Mouse (Mus musculus) kidney, adult 8-10 months (tissue): ENCODE data around the gene Ufc1.

Experiments used
- DNase-seq, 2 experiments: peaks; one replicate each; pipeline ENCODE4 v3.0.0; 2022

Ufc1 gene

DNA sequence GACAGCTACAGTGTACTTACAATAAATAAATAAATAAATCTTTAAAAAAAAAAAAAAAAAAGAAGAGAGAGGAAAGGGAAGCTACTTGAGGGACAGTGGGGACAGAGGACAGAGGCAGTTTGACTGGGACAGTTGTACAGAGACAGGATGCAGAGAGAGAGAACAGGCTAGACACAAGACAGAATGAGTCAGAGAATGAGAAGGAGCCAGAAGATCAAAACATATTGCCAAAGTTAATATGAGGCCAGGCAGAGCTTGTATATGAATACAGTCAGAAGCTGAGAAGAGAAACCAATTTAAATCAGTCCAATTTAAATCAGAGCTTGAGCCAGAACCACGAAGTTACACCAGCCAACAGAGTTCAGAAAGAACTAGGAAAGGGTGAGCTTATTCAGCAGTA lies 26.5 kb downstream of the Ufc1 start:
- DNase-seq: no peak

DNA sequence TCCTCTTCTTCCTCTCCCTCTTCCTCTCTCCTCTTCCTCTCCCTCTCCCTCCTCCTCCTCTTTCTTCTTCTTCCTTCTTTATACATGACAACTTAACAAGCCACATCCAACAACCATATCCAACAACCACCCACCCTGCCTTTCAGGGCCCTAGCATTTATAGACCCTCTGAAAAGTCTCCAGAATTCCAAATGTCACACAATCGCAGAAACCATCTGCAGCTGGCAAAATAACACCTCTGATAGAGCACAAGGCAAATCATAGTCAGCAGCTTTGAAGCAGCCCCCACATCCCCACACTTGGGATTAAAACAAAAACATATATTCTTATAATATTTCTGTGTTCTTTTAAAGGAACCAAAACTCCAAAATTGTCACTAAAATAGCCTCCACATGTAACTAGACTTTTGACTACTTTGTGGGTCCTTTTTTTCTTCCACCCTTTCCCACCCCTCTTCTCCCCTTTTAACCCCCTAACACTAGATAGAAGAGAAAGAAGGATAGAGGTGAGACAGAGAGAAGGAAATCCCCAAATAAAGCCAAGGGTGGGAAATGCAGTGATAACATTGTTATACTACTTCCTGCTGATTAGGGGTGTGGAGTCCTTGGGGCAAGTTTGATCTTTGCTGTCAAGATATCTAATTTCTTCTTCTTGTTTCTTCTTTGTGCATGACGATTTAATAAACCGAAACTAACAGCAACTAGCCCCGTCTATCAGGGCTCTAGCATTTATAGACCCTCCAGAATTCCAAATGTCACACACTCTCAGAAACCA lies 28.7 kb downstream of the Ufc1 start:
- no peak for DNase-seq

DNA sequence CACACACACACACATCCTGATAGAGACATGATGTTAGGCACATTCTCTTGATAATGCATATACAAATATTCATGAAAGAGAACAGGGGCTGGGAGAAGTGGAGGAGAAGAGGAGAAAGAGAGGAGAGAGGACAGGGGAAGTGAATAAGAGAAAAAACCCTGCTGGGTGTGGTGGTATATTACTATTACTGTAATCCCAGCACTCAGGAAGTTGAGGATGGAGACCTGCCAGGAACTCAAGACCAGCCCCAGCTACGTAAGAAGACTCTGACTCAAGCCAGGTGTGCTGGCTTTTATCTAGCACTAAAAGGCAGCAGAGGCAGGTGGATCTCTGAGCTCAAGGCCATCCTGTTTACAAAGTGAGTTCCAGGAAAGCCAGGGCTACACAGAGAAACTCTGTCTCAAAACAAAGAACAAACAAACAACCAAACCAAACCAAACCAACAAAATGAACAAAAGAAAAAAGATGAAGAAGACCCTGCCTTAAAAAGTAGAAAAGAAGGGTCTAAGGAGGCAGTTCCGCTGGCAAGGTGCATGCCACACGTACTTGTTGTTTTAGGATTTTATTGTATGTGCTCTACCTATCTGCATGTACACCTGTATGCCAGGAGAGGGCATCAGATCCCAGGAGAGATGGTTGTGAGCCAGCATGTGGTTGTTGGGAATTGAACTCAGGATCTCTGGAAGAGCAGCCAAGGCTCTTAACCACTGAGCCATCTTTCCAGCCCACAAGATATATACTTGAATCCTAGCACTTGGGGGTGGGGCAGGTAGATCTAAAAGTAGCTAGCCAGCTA lies 31.0 kb downstream of the Ufc1 start:
- no peak for DNase-seq

DNA sequence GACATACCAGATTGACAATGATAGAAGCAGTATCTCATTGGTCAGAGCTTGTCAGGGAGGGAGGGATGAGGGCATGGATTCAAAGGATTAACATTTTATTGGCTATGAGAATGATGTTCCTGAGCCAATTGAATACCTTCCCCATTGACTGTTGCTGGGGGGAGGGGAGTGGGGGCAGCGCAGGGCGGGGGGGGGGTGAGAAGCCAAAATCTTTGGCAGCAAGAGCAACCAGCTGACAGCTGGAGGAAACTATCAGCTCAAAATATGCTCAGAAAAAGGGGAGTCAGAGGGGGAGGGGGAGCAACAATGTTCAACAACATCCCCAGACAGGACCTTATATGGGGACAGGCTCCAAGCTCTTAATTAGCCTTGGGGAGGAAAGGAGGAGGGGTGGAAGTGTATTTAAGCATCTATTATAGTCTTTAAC lies 31.6 kb downstream of the Ufc1 start:
- peak in 1 of 2 experiments; percentile 49 for DNase-seq

- DNase-seq: peak in 1 of 2 experiments; percentile 62
These were observed 32.2 kb downstream of the Ufc1 start for GRCm38 (mm10) chr1:171262594-171263130.

DNA sequence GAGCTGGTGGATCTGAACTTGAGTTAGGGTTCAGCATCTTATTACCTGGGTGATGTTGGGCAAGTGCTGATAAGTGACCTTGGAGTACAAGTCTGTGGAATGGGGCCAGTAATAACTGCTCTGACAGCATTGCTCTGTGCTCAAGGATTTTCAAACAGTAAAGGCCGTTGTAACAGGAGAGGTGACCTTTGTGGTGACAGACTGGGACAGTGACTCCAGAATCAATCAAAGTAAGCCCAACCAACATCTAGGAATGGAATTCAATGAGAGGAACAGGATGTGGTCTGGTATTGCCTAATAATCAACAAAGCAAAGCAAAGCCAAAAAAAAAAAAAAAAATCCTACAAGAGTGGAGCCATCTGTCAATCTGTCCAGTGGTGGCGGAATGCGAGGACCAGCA lies 34.5 kb downstream of the Ufc1 start:
- no peak for DNase-seq

GRCm38 (mm10) chr1:171258921-171259320 lies 35.9 kb downstream of the Ufc1 start:
- no peak for DNase-seq

- no peak for DNase-seq
These were observed 37.0 kb downstream of the Ufc1 start for GRCm38 (mm10) chr1:171257781-171258180.

GRCm38 (mm10) chr1:171256937-171257548 lies 37.8 kb downstream of the Ufc1 start:
- DNase-seq: peak; percentile 50 to 70

DNA sequence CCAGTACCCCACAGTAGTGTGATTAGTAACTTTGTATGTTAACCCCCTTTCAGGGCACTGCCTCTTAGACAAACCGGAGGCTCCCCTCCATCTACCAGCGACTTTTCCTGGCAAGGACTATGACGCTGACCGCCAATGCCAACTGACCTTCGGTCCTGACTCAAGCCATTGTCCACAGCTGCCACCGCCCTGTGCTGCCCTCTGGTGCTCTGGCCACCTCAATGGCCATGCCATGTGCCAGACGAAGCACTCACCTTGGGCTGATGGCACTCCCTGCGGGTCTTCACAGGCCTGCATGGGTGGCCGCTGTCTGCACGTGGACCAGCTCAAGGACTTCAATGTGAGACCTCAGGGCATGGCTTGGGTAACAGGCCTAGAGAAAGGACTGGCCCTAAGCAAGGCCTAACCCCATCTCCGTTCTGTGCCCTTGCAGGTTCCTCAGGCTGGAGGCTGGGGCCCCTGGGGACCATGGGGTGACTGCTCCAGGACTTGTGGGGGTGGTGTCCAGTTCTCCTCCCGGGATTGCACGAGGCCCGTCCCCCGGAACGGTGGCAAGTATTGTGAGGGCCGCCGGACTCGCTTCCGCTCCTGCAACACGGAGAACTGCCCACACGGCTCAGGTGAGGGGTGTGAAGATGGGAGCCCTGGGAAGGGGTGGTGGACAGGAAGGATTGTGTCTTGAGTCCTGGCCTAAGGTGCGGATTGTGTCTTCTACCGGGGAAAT lies 38.6 kb downstream of the Ufc1 start:
- peak; percentile 57 to 76 for DNase-seq

DNA sequence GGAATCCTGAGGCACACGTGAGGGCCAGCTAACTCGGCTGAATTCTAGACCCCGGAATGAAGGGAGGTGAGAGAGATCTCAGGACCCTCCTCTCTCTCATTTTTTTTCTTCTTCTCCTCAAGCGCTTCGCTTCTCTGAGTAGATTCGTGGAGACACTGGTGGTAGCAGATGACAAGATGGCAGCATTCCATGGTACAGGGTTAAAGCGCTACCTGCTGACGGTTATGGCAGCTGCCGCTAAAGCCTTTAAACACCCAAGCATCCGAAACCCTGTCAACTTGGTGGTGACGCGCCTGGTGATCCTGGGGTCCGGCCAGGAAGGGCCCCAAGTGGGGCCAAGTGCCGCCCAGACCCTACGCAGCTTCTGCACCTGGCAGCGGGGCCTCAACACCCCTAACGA lies 42.4 kb downstream of the Ufc1 start:
- no peak for DNase-seq

- DNase-seq: no peak
These were observed 43.1 kb downstream of the Ufc1 start for GRCm38 (mm10) chr1:171251594-171252324.

DNA sequence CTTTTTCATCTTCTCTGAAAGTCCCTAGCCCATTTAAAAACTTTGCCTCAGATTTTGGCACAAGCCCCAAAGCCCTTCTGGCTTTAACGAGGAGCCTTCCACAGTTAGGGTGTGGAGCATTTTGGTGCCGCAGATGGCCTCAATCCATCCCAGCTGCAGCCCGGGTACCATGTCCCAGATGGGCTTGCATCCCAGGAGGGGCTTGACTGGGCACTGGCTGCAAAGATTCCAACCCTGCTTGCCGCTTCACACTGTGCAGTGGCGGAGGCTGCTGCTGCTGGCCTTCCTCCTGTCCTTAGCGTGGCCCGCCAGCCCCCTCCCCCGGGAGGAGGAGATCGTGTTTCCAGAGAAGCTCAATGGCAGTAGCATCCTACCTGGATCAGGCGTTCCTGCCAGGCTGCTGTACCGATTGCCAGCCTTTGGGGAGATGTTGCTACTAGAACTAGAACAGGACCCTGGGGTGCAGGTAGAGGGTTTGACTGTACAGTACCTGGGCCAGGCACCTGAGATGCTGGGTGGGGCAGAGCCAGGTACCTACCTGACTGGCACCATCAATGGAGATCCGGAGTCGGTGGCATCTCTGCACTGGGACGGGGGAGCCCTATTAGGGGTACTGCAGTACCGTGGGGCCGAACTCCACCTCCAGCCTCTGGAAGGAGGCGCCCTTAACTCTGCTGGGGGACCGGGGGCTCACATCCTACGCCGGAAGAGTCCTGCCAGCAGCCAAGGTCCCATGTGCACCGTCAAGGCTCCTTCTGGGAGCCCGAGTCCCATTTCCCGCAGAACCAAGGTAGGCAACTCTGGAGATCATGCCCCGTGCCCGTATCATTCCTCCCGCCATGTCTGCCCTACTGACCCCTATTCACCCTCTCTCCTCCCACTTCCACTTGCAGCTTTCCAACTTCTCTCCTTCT lies 43.9 kb downstream of the Ufc1 start, which contains the start of gene Ndufs2:
TSS of gene Ndufs2 (minus strand) at position 709 of the 914 bp plus-strand sequence.
- DNase-seq: no peak

- DNase-seq: no peak
These were observed 44.8 kb downstream of the Ufc1 start, which contains the start of gene Adamts4 for GRCm38 (mm10) chr1:171249913-171250600. Gene Adamts4, plus strand, starts transcription at chr1:171250421.

GRCm38 (mm10) chr1:171248386-171249226 lies 46.2 kb downstream of the Ufc1 start:
- no peak for DNase-seq

DNA sequence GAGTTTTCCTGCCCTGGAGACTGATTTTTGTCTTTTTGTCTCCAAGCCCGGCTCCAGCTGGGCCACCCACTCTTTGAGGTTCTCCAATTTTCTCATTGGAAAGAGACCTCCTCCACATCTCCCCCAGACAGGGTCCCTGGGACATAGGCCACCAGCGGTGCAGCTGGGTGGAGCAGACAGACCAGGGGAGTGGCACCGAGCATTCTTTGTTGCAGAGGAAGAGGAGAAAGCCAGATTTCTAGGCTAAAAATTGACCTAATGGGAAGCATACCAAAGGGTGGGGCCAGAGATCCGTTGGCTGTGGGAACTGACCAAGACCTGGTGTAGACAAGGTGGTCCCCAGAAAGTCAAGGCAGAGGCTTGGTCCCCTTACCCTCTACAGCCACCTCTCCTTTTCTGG lies 46.9 kb downstream of the Ufc1 start:
- no peak for DNase-seq

DNA sequence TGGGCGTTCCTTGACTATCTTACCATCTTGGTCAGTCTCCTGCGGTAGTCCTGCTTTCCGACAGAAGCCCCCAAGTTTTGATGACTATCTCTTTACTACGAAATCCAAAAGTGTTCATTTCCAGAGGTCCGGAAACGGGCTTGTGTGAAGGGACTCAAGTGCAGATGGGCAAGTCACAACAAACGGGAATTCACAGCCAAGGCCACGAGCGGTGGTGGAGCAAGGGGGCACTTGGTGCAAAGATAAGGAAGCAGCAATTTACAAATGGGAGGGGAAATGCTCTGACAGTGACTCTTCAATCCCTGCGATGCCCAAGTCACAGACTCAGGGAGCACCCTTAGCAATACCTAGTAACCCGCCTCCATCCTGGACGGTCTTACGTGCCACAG lies 47.4 kb downstream of the Ufc1 start:
- DNase-seq: no peak

DNA sequence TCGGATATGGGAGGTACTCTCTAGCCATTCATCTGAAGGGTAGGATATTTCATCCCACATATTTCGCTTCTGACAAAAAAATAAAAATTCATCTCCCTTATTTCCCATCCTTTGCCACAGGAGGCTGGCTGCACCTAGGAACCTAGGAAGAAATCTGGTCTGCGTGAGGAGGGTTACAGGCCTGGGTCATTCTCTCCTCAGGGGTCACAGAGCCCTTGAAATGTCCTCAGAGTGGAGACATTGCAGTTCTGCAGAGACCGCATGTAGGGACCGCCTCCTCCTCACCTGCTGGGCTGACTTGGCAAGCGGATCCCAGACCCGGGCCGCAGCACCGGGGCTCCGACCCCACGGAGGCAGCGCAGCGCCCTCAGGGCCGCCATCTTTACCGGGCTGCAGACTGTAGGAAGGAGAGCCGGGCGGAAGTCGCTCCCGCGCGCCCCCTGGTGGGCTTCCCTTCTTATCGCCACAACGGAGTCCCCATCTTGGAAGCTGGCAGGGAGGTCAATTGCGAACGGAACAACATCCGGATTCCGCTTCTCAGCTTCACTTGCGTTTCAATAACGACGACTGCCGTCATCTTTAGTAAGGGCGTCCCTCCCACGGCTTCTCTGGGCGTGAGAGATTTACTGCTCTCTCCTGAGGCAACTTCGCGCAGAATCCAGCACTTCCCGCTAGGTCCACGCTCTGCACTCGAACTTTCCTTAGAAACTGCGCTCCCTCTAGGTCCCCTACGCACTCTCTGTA lies 47.9 kb downstream of the Ufc1 start:
- peak; percentile 97 to 98 for DNase-seq
